Mouse (Mus musculus) left cerebral cortex, postnatal 36 days (tissue): ENCODE data around the gene Stat2. TPM values are rescaled to one million over a fixed set of nuclear protein-coding genes. Genes with fewer than 3 reads are reported as not detected.
"Not testable (repeated sequence)": the region's sequence is repeated elsewhere in the genome, so short reads cannot be mapped to it uniquely, and the experiment has no call there.

Source experiments
- DNase-seq, 2 experiments: peaks; one replicate each; pipeline ENCODE4 v3.0.0; 2021 to 2022; ENCODE audit warnings: low spot score in 2 of 2, mixed read lengths in 1 of 2
- intact Hi-C: fragments of 180-260 bp; cut with DNase I; formaldehyde crosslinking; loops from one replicate; pipeline ENCODE4 v1.15.1; 2025
- total RNA-seq, 2 experiments: library from RNA; stranded (reverse); gene quantifications; 2 replicates each; pipeline ENCODE4 v1.2.3; 2021

Gene Stat2
- total RNA-seq, 2 experiments from 2014 or later, result 24.0 to 35.6 TPM

- DNase-seq, intact Hi-C loops: not testable (repeated sequence)
Measured at GRCm38 (mm10) chr10:128290594-128290993, 20.2 kb downstream of the Stat2 start.

- intact Hi-C loops, result no loop called here
- no peak for DNase-seq
Measured at GRCm38 (mm10) chr10:128296370-128297090, 26.2 kb downstream of the Stat2 start.

- DNase-seq, result no peak
- intact Hi-C loops, result no loop called here
Measured at GRCm38 (mm10) chr10:128297221-128297620, 26.9 kb downstream of the Stat2 start.

- intact Hi-C loops, result no loop called here
- DNase-seq, result no peak
Measured at GRCm38 (mm10) chr10:128297622-128298021, 27.3 kb downstream of the Stat2 start.

- no peak for DNase-seq
- intact Hi-C loops, result no loop called here
Measured at GRCm38 (mm10) chr10:128298243-128298642, 27.9 kb downstream of the Stat2 start.

GRCm38 (mm10) chr10:128298702-128299171 lies 28.4 kb downstream of the Stat2 start, which contains the start of gene Il23a:
TSS of gene Il23a (minus strand) at chr10:128298752.
- intact Hi-C loops, result no loop called here

GRCm38 (mm10) chr10:128302357-128302756 lies 32.0 kb downstream of the Stat2 start:
- intact Hi-C loops, result no loop called here
- DNase-seq, result no peak

More at GRCm38 (mm10) chr10:128298702-128299171, 28.4 kb downstream of the Stat2 start, which contains the start of gene Il23a:
- no peak for DNase-seq

- intact Hi-C loops, result no loop called here
Measured at GRCm38 (mm10) chr10:128302785-128303125, 32.4 kb downstream of the Stat2 start.

GRCm38 (mm10) chr10:128303126-128304021 lies 33.0 kb downstream of the Stat2 start, which contains the start of gene Pan2:
TSS of gene Pan2 (plus strand) at chr10:128303335.
- DNase-seq, result peak; percentile 100
- intact Hi-C loops, result no loop called here

More at GRCm38 (mm10) chr10:128302785-128303125, 32.4 kb downstream of the Stat2 start:
- DNase-seq, result no peak

GRCm38 (mm10) chr10:128309654-128310053 lies 39.3 kb downstream of the Stat2 start:
- no peak for DNase-seq
- intact Hi-C loops, result no loop called here

GRCm38 (mm10) chr10:128310177-128310576 lies 39.8 kb downstream of the Stat2 start:
- intact Hi-C loops, result no loop called here
- DNase-seq, result no peak

- DNase-seq, result no peak
- intact Hi-C loops, result no loop called here
Measured at GRCm38 (mm10) chr10:128310902-128311301, 40.5 kb downstream of the Stat2 start.

- no peak for DNase-seq
- intact Hi-C loops, result no loop called here
Measured at GRCm38 (mm10) chr10:128315578-128315977, 45.2 kb downstream of the Stat2 start.

GRCm38 (mm10) chr10:128321641-128322040 lies 51.3 kb downstream of the Stat2 start:
- intact Hi-C loops, result no loop called here
- no peak for DNase-seq

GRCm38 (mm10) chr10:128322141-128323108 lies 52.1 kb downstream of the Stat2 start, which contains the start of gene Cnpy2:
TSS of gene Cnpy2 (plus strand) at chr10:128322459.
- intact Hi-C loops, result no loop called here
- DNase-seq, result peak; percentile 85 to 88

- no peak for DNase-seq
- intact Hi-C loops, result no loop called here
Measured at GRCm38 (mm10) chr10:128323516-128323915, 53.2 kb downstream of the Stat2 start.

GRCm38 (mm10) chr10:128326825-128327224 lies 56.5 kb downstream of the Stat2 start:
- no peak for DNase-seq
- intact Hi-C loops, result no loop called here

GRCm38 (mm10) chr10:128327610-128328009 lies 57.3 kb downstream of the Stat2 start:
- DNase-seq, result no peak
- intact Hi-C loops, result no loop called here
